Mouse (Mus musculus): ENCODE data around the gene Sf3a3. TPM values are rescaled to one million over a fixed set of nuclear protein-coding genes. Genes with fewer than 3 reads are reported as not detected.

Gene Sf3a3
- total and polyA plus RNA-seq, 2 experiments, result 6.6 to 12.1 TPM

DNA sequence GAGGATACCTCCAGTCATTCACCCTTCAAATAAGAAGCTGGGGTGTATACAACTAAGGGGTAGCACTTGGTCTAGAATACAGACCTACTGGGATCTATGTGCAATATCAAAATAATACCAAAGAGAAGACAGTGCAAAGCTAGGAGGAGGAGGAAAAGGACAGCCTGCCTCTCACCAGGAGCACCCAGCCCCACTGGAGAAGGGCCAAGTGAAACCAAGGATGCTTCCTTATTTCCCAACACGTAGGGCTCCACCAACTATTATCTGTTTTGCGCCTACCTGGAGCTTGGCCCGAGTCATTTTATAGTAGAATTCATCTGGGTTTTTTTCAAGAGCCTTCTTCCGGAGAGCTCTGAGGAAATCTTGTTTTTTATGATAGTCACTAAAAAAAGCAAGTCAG lies 31.1 kb upstream of the Sf3a3 start:
- TF ChIP-seq CTCF (IDR thresholded peaks at IDR 0.05; ENCODE audit: low read depth, low read length) (no peak), POLR2A (IDR thresholded peaks at IDR 0.05; ENCODE audit: extremely low read depth, insufficient read depth, low read length) (no peak)
- Histone ChIP-seq H3K4me1 (ENCODE audit: control insufficient read depth, insufficient read depth, low read length) (no peaks in the 10 kb centered on the region), H3K36me3 (ENCODE audit: control insufficient read depth, insufficient read depth, low read length) (peaks cover 64% of the 10 kb centered on the region), H3K27me3 (ENCODE audit: control insufficient read depth, insufficient read depth, low read length) (no peaks in the 10 kb centered on the region), H3K9ac (ENCODE audit: low read depth, low read length) (no peak overlapping the region), H3K4me3 (ENCODE audit: insufficient read depth, low read depth, low read length) (no peak overlapping the region), H3K27ac (replicated peaks; ENCODE audit: insufficient read depth, low read depth, low read length) (no peak overlapping the region), H3K79me2 (ENCODE audit: control insufficient read depth, insufficient read depth, low read length) (no peaks in the 10 kb centered on the region; the same call in 1 of the 2 replicates)
- no peak for DNase-seq (ENCODE audit: extremely low read depth, low read depth, low spot score)
- 60% methylated on average over 4 of the region's 4 CpGs for WGBS

DNA sequence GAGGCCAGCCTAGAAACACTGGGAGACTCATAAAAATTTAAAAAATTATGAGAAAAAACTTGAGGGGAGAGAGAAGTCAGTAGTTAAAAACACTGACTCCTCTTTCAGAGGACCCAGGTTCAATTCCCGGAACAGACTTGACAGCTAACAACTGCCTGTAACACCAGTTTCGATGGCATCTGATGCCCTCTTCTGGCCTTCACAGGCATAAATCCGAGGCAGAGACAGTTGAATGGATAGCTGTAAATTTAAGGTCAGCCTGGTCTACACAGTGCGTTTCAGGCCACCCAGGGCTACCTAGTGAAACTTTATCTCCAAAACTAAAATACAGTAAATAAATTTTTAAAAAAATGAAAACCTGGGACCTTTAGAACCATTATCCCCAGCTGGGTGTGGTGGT lies 29.6 kb upstream of the Sf3a3 start:
- TF ChIP-seq CTCF (IDR thresholded peaks at IDR 0.05; ENCODE audit: low read depth, low read length) (peak; percentile 19; the same call in 1 of the 2 replicates), POLR2A (IDR thresholded peaks at IDR 0.05; ENCODE audit: extremely low read depth, insufficient read depth, low read length) (no peak)
- no peak overlapping the region for H3K9ac ChIP-seq (ENCODE audit: low read depth, low read length)

DNA sequence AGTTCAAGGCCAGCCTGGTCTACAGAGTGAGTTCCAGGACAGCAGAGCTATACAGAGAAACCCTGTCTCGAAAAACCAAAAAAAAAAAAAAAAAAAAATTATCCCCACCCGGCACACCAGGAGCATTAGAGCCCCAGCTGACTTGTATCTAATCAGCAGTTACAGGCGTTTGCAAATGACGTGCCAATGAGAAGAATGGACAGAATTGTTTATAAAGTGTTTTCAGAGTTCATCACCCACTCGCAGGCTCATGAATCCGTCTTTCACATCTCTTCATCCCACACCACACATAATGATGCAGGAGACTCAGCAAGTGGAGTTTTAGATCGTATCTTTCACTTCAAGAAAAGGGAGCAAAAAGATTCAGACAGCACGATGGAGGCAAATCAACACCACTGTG lies 29.1 kb upstream of the Sf3a3 start:
- Histone ChIP-seq H3K27me3 (ENCODE audit: control insufficient read depth, insufficient read depth, low read length) (no peaks in the 10 kb centered on the region), H3K4me1 (ENCODE audit: control insufficient read depth, insufficient read depth, low read length) (no peaks in the 10 kb centered on the region), H3K4me3 (ENCODE audit: insufficient read depth, low read depth, low read length) (no peak overlapping the region), H3K36me3 (ENCODE audit: control insufficient read depth, insufficient read depth, low read length) (peaks cover 51% of the 10 kb centered on the region), H3K79me2 (ENCODE audit: control insufficient read depth, insufficient read depth, low read length) (no peaks in the 10 kb centered on the region; the same call in 1 of the 2 replicates), H3K9ac (ENCODE audit: low read depth, low read length) (no peak overlapping the region), H3K27ac (replicated peaks; ENCODE audit: insufficient read depth, low read depth, low read length) (no peak overlapping the region)
- WGBS, result 83% methylated on average over 8 of the region's 8 CpGs
- DNase-seq (ENCODE audit: extremely low read depth, low read depth, low spot score), result no peak
- TF ChIP-seq POLR2A (IDR thresholded peaks at IDR 0.05; ENCODE audit: extremely low read depth, insufficient read depth, low read length) (no peak), CTCF (IDR thresholded peaks at IDR 0.05; ENCODE audit: low read depth, low read length) (no peak)

More for the DNA sequence above, 29.6 kb upstream of the Sf3a3 start:
- H3K36me3 ChIP-seq (ENCODE audit: control insufficient read depth, insufficient read depth, low read length), result peaks cover 54% of the 10 kb centered on the region
- no peaks in the 10 kb centered on the region for H3K27me3 ChIP-seq (ENCODE audit: control insufficient read depth, insufficient read depth, low read length)
- no peak overlapping the region for H3K27ac ChIP-seq (replicated peaks; ENCODE audit: insufficient read depth, low read depth, low read length)
- H3K4me1 ChIP-seq (ENCODE audit: control insufficient read depth, insufficient read depth, low read length), result no peaks in the 10 kb centered on the region
- no peaks in the 10 kb centered on the region; the same call in 1 of the 2 replicates for H3K79me2 ChIP-seq (ENCODE audit: control insufficient read depth, insufficient read depth, low read length)
- H3K4me3 ChIP-seq (ENCODE audit: insufficient read depth, low read depth, low read length), result no peak overlapping the region
- DNase-seq (ENCODE audit: extremely low read depth, low read depth, low spot score), result no peak
- 77% methylated on average over 4 of the region's 4 CpGs for WGBS

DNA sequence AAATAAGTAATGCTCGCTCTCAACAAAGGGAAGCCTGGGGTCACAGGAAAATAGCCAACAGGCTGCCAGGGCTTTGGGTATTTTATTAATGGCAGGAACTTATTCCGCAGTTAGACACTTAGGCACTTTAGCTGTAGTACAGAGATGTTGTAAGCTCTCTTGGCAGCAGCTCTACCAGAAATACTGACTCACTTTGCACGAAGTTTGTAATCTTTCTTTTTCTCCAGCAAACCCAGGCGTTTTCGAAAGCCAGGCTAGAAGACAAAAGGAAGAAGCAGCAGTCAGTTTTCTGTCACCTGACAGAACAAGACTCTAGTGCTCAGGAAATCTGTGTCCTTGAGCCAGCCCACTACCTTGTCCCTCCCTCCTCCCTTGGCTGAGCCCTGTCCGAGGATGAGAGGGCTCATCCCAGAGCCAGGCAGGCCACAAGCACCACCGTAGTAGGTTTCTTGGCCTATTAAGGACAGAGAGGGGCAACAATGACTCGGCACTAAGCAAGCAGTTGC lies 28.6 kb upstream of the Sf3a3 start:
- H3K79me2 ChIP-seq (ENCODE audit: control insufficient read depth, insufficient read depth, low read length), result peaks cover 4% of the 10 kb centered on the region; the same call in 1 of the 2 replicates
- peaks cover 46% of the 10 kb centered on the region for H3K36me3 ChIP-seq (ENCODE audit: control insufficient read depth, insufficient read depth, low read length)
- no peak for TF ChIP-seq POLR2A (IDR thresholded peaks at IDR 0.05; ENCODE audit: extremely low read depth, insufficient read depth, low read length)
- TF ChIP-seq CTCF (IDR thresholded peaks at IDR 0.05; ENCODE audit: low read depth, low read length), result no peak
- WGBS, result 72% methylated on average over 8 of the region's 8 CpGs
- no peak overlapping the region for H3K27ac ChIP-seq (replicated peaks; ENCODE audit: insufficient read depth, low read depth, low read length)
- no peaks in the 10 kb centered on the region for H3K27me3 ChIP-seq (ENCODE audit: control insufficient read depth, insufficient read depth, low read length)
- no peak overlapping the region for H3K9ac ChIP-seq (ENCODE audit: low read depth, low read length)
- H3K4me1 ChIP-seq (ENCODE audit: control insufficient read depth, insufficient read depth, low read length), result peaks cover 1% of the 10 kb centered on the region; the same call in 1 of the 2 replicates
- no peak for DNase-seq (ENCODE audit: extremely low read depth, low read depth, low spot score)
- no peak overlapping the region for H3K4me3 ChIP-seq (ENCODE audit: insufficient read depth, low read depth, low read length)

DNA sequence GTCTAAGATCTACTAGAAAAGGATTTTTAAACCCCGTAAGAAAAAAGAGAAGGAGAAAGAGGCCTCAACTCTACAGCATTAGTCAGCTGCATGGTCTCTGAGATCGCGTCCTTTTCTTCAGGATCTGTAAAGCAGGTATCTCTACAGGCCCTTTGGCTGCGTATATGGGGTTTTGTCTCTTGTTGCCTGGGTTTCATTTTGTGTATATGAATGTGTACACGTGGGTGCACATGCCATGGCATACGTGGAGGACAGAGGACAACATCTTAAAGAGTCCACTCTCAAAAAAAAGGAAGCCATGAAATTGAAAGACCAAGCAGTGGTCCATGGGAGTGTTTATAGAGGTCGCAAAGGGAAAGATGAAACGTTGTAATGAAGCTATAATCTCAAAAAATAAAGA lies 23.1 kb upstream of the Sf3a3 start:
- no peak overlapping the region for H3K27ac ChIP-seq (replicated peaks; ENCODE audit: insufficient read depth, low read depth, low read length)
- no peak overlapping the region for H3K4me3 ChIP-seq (ENCODE audit: insufficient read depth, low read depth, low read length)
- H3K36me3 ChIP-seq (ENCODE audit: control insufficient read depth, insufficient read depth, low read length), result peaks cover 4% of the 10 kb centered on the region; the same call in 1 of the 2 replicates
- peaks cover 17% of the 10 kb centered on the region; the same call in 1 of the 2 replicates for H3K79me2 ChIP-seq (ENCODE audit: control insufficient read depth, insufficient read depth, low read length)
- TF ChIP-seq POLR2A (IDR thresholded peaks at IDR 0.05; ENCODE audit: extremely low read depth, insufficient read depth, low read length) (no peak), CTCF (IDR thresholded peaks at IDR 0.05; ENCODE audit: low read depth, low read length) (no peak)
- 75% methylated on average over 8 of the region's 8 CpGs for WGBS
- no peaks in the 10 kb centered on the region for H3K27me3 ChIP-seq (ENCODE audit: control insufficient read depth, insufficient read depth, low read length)
- peaks cover 2% of the 10 kb centered on the region; the same call in 1 of the 2 replicates for H3K4me1 ChIP-seq (ENCODE audit: control insufficient read depth, insufficient read depth, low read length)
- no peak for DNase-seq (ENCODE audit: extremely low read depth, low read depth, low spot score)
- no peak overlapping the region for H3K9ac ChIP-seq (ENCODE audit: low read depth, low read length)

DNA sequence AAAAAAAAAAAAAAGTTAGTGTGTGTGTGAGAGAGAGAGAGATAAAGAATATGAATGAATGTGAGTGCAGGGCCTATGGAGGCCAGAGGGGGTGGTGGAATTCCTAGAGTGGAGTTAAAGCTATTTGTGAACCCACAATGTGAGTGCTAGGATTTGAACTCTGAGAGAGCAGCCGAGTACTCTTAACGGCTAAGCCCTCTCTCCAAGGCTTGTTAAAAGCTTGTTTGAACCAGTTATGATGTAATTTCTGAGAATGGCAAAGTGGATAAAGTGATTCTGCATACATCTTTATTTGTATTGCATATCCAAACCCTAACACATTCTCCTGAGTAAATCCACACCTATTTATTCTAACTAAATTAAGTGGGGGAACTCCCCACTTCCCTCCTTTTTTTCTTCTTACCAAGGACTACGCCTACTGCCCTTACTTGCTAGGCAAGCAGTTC lies 22.1 kb upstream of the Sf3a3 start:
- Histone ChIP-seq H3K27me3 (ENCODE audit: control insufficient read depth, insufficient read depth, low read length) (no peaks in the 10 kb centered on the region), H3K79me2 (ENCODE audit: control insufficient read depth, insufficient read depth, low read length) (peaks cover 17% of the 10 kb centered on the region; the same call in 1 of the 2 replicates), H3K27ac (replicated peaks; ENCODE audit: insufficient read depth, low read depth, low read length) (no peak overlapping the region; the same call in 1 of the 2 replicates), H3K9ac (ENCODE audit: low read depth, low read length) (peak overlapping the region; percentile 82), H3K4me3 (ENCODE audit: insufficient read depth, low read depth, low read length) (peak overlapping the region; percentile 78; the same call in 1 of the 2 replicates), H3K4me1 (ENCODE audit: control insufficient read depth, insufficient read depth, low read length) (peaks cover 2% of the 10 kb centered on the region; the same call in 1 of the 2 replicates), H3K36me3 (ENCODE audit: control insufficient read depth, insufficient read depth, low read length) (peaks cover 2% of the 10 kb centered on the region; the same call in 1 of the 2 replicates)
- no peak for DNase-seq (ENCODE audit: extremely low read depth, low read depth, low spot score)
- TF ChIP-seq CTCF (IDR thresholded peaks at IDR 0.05; ENCODE audit: low read depth, low read length) (no peak), POLR2A (IDR thresholded peaks at IDR 0.05; ENCODE audit: extremely low read depth, insufficient read depth, low read length) (no peak)
- 34% methylated on average over 3 of the region's 3 CpGs for WGBS

All from liver, adult 2 months (tissue).